Mouse (Mus musculus) kidney, adult 9 months (tissue): ENCODE measurements around the gene Zfyve19.

Source experiments
- DNase-seq: peaks from one replicate; pipeline ENCODE4 v3.0.0; 2022

Zfyve19 gene

DNA sequence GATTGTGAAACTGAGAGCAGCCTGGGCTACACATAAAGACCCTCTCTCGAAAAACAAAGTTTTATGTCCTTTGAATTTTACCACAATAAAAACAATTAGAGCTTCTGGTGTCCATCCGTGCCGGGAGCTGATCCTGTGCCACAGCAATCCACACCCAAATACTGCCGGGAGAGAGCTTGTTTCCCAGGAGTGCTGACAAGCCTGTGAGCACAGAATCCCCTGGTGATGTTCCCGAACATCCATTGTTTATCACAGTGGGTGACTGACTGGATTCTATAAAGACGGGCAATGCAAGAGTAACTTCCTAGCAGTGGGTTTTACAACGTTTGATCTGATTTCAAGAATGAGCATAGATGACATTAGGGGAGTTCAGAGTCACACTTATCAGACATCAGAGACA, 46.6 kb downstream of the Zfyve19 start:
- DNase-seq = no peak

DNA sequence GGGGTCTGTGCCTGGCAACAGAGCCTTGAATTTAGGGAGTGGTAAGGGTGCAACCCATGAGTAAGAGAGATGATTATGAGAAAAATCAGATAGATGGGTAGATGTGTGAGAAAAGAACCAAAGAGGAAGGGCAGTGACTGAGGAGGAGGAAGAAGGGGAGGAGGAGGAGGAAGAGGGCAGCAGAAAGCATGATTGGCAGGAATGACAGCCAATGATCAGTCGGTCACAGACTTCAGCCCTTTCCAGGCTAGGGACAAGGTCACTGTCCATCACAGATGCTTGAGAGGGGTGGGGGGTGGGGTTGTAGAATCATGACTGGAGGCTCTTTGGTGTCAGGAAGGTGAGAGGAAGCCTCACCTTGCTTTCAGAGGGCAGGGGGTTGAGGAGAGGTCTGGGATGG, 52.1 kb downstream of the Zfyve19 start:
- DNase-seq = no peak

DNA sequence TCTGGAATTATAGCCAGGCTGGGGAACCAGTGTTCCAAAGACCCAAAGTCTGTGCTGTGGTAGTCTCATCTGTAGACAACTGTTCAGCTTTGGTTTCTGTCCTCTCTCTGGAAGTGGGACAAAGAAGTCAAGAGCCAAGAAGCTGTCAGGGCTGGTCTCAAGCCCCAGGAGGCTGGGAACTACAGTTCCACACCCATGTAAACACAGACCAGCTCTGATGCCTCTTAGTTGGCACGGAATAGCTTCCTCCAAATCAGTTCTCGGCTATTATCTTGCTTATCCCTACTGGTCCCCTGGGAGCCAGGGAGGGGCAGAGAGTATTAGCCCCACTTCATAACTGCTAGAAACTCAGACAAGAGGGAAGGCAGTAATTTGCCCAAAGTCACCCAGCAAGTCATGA, 52.9 kb downstream of the Zfyve19 start:
- no peak for DNase-seq

DNA sequence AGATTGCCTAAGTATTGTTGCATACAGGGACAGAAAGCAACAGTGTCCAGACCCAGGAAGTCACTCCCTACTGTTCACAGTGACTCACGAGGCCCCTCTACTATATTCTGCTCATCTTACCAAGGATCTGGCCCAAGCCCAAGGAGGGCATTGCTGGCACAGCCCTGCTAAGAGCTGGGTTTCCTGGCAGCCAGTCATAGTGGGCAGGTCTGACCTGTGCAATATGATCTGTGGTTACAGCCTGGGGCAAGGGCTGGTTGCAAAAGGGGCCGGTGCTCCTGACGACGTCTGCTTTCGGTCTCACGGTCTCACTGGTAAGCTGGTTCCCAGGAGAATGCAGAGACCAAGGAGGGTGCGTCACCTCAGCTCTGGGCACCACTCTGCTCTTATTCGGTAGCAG, 54.6 kb downstream of the Zfyve19 start:
- DNase-seq = peak; percentile 82

DNA sequence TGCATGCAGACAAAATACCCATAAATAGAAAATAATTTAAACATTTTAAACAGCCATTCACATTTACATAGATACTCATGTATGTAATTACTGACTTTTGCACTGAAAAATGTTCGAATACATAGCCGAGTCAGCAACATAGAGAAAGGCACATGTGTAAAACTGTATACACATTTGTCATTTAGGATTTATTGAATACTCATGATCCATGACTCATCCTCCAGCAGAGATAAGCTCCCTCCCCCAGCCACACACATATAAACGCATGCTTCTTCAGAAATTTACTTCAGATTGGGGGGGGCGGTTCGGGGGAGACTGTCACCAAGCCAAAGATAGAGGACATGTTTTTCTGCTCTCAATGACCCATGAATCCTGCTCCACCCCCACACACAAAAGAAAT, 55.4 kb downstream of the Zfyve19 start:
- no peak for DNase-seq
